Mouse (Mus musculus) mammary gland, adult 2 months (tissue): ENCODE measurements around the gene Chkb. TPM values are rescaled to one million over a fixed set of nuclear protein-coding genes. Genes with fewer than 3 reads are reported as not detected.

Experiments used
- polyA plus RNA-seq: library from polyadenylated mRNA; depleted of rRNA; stranded (reverse); fragments of >200 nt; gene quantifications from 2 replicates; pipeline ENCODE4 v1.2.3, GENCODE M21; 2012; ENCODE audit warnings: low replicate concordance; rRNA removed

The Chkb gene
- polyA plus RNA-seq = 59.4 and 73.3 TPM in 2 replicates

DNA sequence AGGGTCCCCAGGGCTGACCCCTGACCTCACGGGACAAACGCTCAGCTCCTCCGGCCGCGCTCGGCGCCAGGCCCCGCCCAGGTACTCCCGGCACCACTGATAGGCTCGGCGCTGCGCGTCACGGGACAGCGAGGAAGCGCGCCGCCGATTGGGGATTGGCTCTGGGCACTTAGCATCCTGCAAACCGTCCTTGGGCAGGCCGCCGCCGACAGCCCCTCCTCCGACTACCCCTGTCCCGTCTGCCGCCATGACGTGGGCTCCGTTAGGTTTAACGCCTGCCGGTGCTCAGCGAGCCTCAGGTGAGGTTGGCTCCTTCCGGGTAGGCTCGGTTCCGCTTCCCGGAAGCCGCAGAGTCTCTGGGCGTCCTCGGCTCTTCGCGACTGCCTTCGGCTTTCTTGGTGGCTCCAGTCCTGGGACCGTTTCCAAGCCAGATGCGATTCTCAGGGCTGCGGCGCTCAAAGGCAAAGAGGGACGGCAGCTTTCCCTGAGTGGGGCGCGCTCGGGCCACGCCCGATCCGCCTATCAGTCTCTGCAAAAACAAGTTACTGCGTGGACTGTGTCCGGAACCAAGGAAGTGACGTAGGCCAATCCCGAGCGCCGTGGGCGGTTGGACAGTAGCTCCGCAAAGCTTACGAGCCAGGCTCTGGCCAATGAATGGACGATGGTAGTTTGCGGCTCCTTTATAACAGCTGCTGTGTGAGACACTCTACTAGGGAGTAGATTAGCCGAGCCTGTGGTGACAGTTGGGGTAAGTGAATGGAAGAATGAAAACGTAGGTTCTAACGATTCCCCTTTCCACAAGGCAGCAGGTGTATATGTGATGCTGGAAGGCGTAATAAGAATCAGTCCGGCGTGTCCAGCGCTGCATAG lies at the start of gene Chkb, which contains the start of the genes C730034F03Rik and Gm44502:
TSS of gene Chkb (minus strand) at position 557 of the 870 bp plus-strand sequence.
TSS of gene C730034F03Rik (plus strand) at position 238 of the 870 bp plus-strand sequence.
TSS of gene Gm44502 (minus strand) at position 345 of the 870 bp plus-strand sequence.

DNA sequence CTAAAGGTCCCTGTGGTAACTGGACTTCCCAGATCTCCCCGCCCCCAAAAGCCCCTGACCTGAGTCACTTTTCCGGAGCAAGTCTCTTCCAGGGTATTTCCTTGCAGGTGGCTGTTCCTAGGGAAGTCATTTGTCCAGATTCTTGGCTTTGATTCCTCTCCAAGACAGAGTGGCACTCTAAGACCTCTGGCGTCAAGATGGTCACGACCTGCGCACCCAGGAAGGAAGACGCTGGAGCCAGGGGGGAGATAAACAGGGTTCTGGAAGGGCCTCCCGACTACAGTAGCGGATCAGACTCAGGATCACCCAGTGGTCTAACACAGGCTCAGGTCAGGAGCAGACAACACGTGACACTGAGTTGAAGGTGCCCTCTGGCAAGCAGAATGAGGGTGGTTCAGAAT lies 47.4 kb upstream of the Chkb start, which contains the start of gene Arsa:
TSS of gene Arsa (minus strand) at position 335 of the 401 bp plus-strand sequence.

DNA sequence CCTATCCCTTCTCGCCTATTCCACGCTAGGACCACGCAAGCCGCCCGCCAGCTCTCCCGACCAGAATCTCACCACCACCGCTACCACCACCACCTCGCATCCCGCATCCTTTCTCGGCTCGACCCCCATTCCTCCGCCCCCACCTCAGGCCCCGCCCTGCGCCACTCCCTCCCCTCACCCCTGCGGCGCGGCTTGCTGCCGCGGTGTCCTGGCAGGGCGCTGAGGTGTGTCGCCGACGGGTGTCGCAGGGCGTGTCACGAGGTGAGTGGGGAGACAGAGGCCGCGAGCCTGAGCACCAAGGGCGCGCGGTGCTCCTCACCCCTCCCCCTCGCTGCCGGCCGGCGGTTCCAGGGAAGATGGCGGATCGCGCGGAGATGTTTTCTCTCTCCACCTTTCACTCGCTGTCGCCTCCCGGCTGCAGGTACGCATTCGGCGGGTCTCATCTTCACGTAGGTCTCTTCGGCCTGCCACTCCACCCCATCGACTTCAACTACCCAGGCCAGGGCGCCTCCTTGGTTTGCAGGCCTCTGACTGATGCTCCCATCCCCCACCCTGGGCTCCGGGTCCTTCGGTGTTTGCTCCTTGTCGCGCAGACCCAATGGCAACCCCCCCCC lies 24.3 kb upstream of the Chkb start, which contains the start of gene Mapk8ip2:
TSS of gene Mapk8ip2 (plus strand) at position 49 of the 614 bp plus-strand sequence.

DNA sequence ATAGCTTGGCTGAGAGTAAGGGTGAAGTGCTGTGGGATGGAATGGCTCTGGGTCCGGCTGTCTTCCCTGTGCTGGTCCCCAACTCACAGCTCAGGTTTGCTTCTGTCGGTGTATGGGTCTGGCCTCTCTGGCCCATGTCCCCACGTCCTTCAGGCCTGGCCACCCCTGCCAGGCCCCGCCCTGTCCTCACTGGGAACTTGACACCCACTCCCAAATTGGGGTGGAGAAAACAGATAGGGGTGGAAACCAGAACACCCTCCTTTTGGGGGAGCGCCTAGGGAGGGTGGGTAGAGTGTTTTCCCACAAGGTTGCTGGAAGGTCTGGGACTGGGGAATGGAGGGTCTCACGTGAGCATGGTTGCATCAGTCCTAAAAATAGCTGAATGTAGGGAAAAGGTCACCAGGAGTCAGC lies 4.0 kb downstream of the Chkb start, which contains the start of gene Cpt1b:
TSS of gene Cpt1b (minus strand) at position 153 of the 411 bp plus-strand sequence.

DNA sequence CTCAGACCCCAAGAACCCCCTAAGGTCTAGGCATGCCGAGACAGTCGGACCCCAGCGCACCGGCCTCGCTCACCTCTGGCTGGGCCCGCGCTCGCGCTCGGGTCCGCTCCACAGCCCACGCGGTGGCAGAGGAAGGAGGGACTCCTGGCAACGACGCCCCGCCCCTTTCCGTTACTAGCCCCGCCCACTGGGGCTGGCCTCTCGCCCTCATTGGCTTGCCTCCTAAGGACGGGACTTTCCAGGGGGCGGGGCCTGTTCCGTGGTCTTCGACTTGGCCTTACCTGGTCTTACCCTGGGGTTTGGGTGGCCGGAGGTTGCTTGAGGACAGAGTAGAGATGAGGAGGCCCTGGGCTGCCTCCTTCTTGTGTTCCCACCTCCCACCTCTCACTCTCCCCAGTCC lies 19.6 kb downstream of the Chkb start, which contains the start of gene Syce3:
TSS of gene Syce3 (minus strand) at position 386 of the 400 bp plus-strand sequence.

DNA sequence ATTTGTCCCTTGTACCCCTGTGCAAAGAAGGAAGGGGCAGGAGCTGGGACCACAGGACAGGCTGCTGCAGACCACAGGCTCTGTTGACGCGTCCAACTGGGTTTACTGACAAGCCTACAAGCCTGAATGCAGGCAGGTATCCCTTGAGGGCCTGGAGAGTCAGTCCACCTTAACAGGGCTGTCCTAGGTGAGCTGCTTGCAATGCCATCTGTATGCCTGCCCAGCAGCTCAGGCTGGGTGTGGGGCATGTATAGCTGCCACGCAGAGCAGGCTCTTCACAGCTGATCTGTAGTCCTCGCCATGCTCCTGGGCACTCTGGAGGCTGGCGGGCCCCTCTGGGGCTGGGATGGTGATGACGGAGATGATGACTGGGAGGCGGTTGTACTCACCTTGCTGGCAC lies 45.1 kb downstream of the Chkb start, which contains the start of gene Klhdc7b:
TSS of gene Klhdc7b (plus strand) at position 301 of the 400 bp plus-strand sequence.

DNA sequence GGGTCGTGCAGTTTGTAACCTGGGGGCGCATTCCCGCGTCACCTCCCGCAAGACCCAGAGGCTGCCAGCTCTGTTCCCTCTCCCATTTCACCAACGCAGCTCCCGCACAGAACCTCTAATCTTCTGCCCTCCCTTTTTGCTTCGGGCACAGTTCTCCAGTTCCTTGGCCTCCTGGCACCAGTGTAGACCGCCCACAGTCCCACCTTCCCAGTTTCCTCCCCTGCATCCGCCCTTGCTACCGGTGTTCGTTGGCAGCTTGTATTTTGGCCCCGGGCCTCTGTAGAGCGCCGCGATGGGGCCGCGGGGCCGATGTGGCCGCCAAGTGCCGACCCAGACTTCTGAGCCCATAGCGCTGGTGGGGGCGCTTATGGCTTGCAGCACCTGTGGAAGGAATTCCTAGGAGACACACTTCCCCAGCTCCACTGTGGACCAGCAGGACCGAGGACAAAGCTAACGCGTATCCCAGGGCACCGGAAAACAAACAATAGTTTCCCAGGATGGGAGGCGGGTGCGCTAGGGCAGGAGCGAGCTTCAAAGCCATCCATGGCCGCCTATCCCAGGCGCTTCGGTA lies 50.8 kb downstream of the Chkb start, which contains the start of gene Odf3b:
TSS of gene Odf3b (minus strand) at position 452 of the 571 bp plus-strand sequence.

DNA sequence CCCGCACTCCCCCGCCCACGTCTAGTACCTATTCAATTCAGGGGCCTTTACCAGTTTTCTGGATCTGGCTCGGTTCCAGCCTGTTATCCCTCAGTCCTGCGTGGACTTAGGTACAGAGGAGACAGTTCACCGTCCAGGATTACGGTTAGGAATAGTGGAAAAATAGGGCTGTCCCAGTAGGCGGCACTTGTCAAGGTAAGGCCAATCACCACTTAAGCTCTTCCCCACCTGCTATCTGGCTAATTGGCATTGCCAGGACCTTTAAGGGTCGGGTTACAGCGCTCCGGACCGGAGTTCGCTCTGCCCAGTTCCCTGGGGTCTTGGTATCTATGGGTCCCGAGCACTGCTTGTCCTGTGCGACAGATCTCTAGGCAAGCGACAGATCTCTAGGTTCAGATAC lies 52.8 kb downstream of the Chkb start, which contains the start of gene Tymp:
TSS of gene Tymp (minus strand) at position 83 of the 400 bp plus-strand sequence.

Other genes starting within 250 kb of the Chkb start
- gene Plxnb2, start 249.1 kb downstream of the Chkb start, polyA plus RNA-seq = 106 and 146 TPM in 2 replicates
- gene Dennd6b, start 233.4 kb downstream of the Chkb start, polyA plus RNA-seq = 23.7 and 25.8 TPM in 2 replicates
- 133 and 457 TPM in 2 replicates for gene Ppp6r2, start 218.4 kb downstream of the Chkb start, polyA plus RNA-seq
- 309 and 314 TPM in 2 replicates for gene Sbf1, start 114.6 kb downstream of the Chkb start, polyA plus RNA-seq
- gene Adm2, start 107.2 kb downstream of the Chkb start, polyA plus RNA-seq = 1.6 and 3.6 TPM in 2 replicates
- gene Miox, start 95.5 kb downstream of the Chkb start, polyA plus RNA-seq = 0.23 and 0.49 TPM in 2 replicates
- gene Lmf2, start 74.2 kb downstream of the Chkb start, polyA plus RNA-seq = 51.5 and 67.3 TPM in 2 replicates
- gene Ncaph2, start 74.2 kb downstream of the Chkb start, polyA plus RNA-seq = 133 and 153 TPM in 2 replicates
- 38.4 and 47.4 TPM in 2 replicates for gene Sco2, start 56.1 kb downstream of the Chkb start, polyA plus RNA-seq
- 1.5 and 10.2 TPM in 2 replicates for gene Tymp, start 52.9 kb downstream of the Chkb start, polyA plus RNA-seq
- gene Odf3b, start 50.6 kb downstream of the Chkb start, polyA plus RNA-seq = 5.0 TPM in 2 replicates
- 0.02 TPM in 1 of 2 replicates, not detected in the other for gene Klhdc7b, start 45.0 kb downstream of the Chkb start, polyA plus RNA-seq
- gene Syce3, start 19.4 kb downstream of the Chkb start, polyA plus RNA-seq = not detected in 2 replicates
- gene Cpt1b, start 4.0 kb downstream of the Chkb start, polyA plus RNA-seq = 40.4 and 302 TPM in 2 replicates
- gene C730034F03Rik, start 319 bp downstream of the Chkb start, polyA plus RNA-seq = 0.65 and 1.2 TPM in 2 replicates
- gene Gm44502, start 212 bp downstream of the Chkb start, polyA plus RNA-seq = 1.0 and 5.6 TPM in 2 replicates
- gene Mapk8ip2, start 24.0 kb upstream of the Chkb start, polyA plus RNA-seq = 0.07 and 0.10 TPM in 2 replicates
- 60.5 and 78.3 TPM in 2 replicates for gene Arsa, start 47.5 kb upstream of the Chkb start, polyA plus RNA-seq
- 29.5 and 55.8 TPM in 2 replicates for gene Shank3, start 69.7 kb upstream of the Chkb start, polyA plus RNA-seq
- gene Acr, start 138.4 kb upstream of the Chkb start, polyA plus RNA-seq = 1.1 and 2.2 TPM in 2 replicates
- gene Rabl2, start 162.0 kb upstream of the Chkb start, polyA plus RNA-seq = 6.1 and 15.3 TPM in 2 replicates